Mouse (Mus musculus): ENCODE results near the gene Klhl21.

- TF ChIP-seq GATA1 (IDR thresholded peaks at IDR 0.05; ENCODE audit: borderline replicate concordance, low read length) (no peak), FLI1 (IDR thresholded peaks at IDR 0.05; ENCODE audit: low read length) (no peak)
Observed at GRCm38 (mm10) chr4:151989110-151989488, 19.5 kb upstream of the Klhl21 start.
